Mouse (Mus musculus) lung, postnatal 0 days (tissue): ENCODE data around the gene Scfd2. TPM values are rescaled to one million over a fixed set of nuclear protein-coding genes. Genes with fewer than 3 reads are reported as not detected.

Experiments used
- ATAC-seq: fragments of 200-750 bp; cut with Nextera tagmentation; 2 replicates; pipeline ENCODE4 v1.8.0; 2017; ENCODE audit warnings: moderate library complexity
- DNase-seq: peaks from one replicate; pipeline ENCODE4 v3.0.0-alpha.2; 2016; ENCODE audit warnings: low spot score
- H3K27ac ChIP-seq: fragments of 300-500 bp; sonication (generic); 2 replicates; pipeline ENCODE4 v1.5.1; 2014; ENCODE audit warnings: antibody characterized with exemption, mild to moderate bottlenecking, low read length, mixed read lengths
- H3K27me3 ChIP-seq: fragments of 300-500 bp; sonication (generic); replicated peaks from 2 replicates; pipeline ENCODE4 v1.6.1; 2014; ENCODE audit warnings: low read length, mixed read lengths; ENCODE audit not compliant: insufficient read depth
- H3K36me3 ChIP-seq: fragments of 300-500 bp; sonication (generic); 2 replicates; pipeline ENCODE4 v1.6.1; 2014; ENCODE audit warnings: low read length, mixed read lengths; ENCODE audit not compliant: insufficient read depth
- H3K4me1 ChIP-seq: fragments of 300-500 bp; sonication (generic); 2 replicates; pipeline ENCODE4 v1.6.1; 2014; ENCODE audit warnings: antibody characterized with exemption, low read depth, low read length, mixed read lengths; ENCODE audit not compliant: insufficient read depth
- H3K4me2 ChIP-seq: fragments of 300-500 bp; sonication (generic); replicated peaks from 2 replicates; pipeline ENCODE4 v1.6.1; 2014; ENCODE audit warnings: low read depth, mild to moderate bottlenecking, low read length, moderate library complexity, mixed read lengths
- H3K4me3 ChIP-seq: fragments of 300-500 bp; sonication (generic); 2 replicates; pipeline ENCODE4 v1.5.1; 2014; ENCODE audit warnings: low read depth, low read length
- H3K9ac ChIP-seq: fragments of 300-500 bp; sonication (generic); replicated peaks from 2 replicates; pipeline ENCODE4 v1.6.1; 2014; ENCODE audit warnings: low read depth, mild to moderate bottlenecking
- H3K9me3 ChIP-seq: fragments of 300-500 bp; sonication (generic); 2 replicates; pipeline ENCODE4 v1.6.1; 2016; ENCODE audit warnings: low read length, mixed read lengths
- CTCF ChIP-seq: IDR thresholded peaks from 2 replicates; pipeline ENCODE4 v1.5.1; 2016; ENCODE audit warnings: antibody characterized with exemption, mild to moderate bottlenecking
- EP300 ChIP-seq: IDR thresholded peaks from 2 replicates; pipeline ENCODE4 v1.6.1; 2016; ENCODE audit warnings: antibody characterized with exemption, mild to moderate bottlenecking, control low read depth
- WGBS: fragments of 180-500 bp; shearing (Covaris S2); extraction: QIAGEN DNeasy Blood & Tissue Kit; methylation state at CpG from one replicate; pipeline ENCODE4 v1.1.7; 2014; 5-methylcytosine and 5-hydroxymethylcytosine counted together
- polyA plus RNA-seq: library from polyadenylated mRNA; unstranded; fragments of >200 nt; fragmentation: Nextera tagmentation; extraction: Ambion mirVana; gene quantifications from 2 replicates; pipeline ENCODE4 v1.2.1, GENCODE M21; 2015

Gene Scfd2
- polyA plus RNA-seq, 1 experiment from 2014 or later, result 11.4 TPM

GRCm38 (mm10) chr5:74196307-74196618 is 335.3 kb downstream of the Scfd2 start:
- no peaks in the 10 kb centered on the region for H3K36me3 ChIP-seq
- ATAC-seq (no peak), DNase-seq (peak; percentile 71)
- no peaks in the 10 kb centered on the region for H3K9me3 ChIP-seq
- no peaks in the 10 kb centered on the region for H3K27me3 ChIP-seq
- peak overlapping the region; percentile 29; the same call in 1 of the 2 replicates for H3K9ac ChIP-seq
- peaks cover 10% of the 10 kb centered on the region; the same call in 1 of the 2 replicates for H3K4me1 ChIP-seq
- TF ChIP-seq CTCF, result peak; percentile 36; the same call in 1 of the 2 replicates
- no peak for TF ChIP-seq EP300
- peak overlapping the region; percentile 95 for H3K4me2 ChIP-seq
- no peak overlapping the region for H3K27ac ChIP-seq
- H3K4me3 ChIP-seq, result peak overlapping the region; percentile 98
- 8% methylated on average over 4 of the region's 4 CpGs for WGBS

DNA sequence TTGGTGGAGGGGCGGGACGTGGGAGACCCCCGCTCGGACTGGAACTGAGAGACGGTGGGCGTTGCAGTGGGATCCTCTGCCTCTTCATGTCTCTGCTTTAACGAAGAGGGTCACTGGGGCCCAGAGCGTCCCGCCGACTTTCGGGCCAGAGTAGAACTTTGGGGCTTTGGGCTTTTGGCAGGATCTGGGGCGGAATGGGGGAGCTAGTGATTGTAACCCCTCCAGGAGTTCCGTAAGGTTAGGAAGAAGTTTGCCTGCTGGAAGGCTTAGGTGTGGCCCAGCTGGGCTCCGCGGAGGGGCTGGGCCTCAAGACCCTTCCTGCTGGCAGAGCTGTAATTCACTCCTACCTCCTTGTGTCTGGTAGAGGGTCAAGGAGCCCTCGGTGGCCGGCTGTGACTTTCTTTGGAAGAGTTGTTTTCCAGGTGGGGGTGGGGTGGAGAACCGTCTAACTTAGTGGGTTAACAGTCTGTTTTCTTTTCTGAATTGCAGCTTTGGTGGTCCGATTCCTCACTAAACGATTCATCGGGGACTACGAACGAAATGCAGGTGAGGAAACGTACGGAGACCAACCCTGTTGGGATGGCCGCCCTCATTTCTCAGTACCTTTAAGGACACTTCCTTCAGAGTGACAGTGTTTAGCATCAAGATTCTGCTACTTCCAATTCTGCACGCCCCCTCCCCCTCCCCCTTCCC is 335.8 kb downstream of the Scfd2 start:
- Histone ChIP-seq H3K9ac (peak overlapping the region; percentile 90), H3K4me2 (peak overlapping the region; percentile 95), H3K27me3 (no peaks in the 10 kb centered on the region), H3K36me3 (no peaks in the 10 kb centered on the region), H3K4me3 (peak overlapping the region; percentile 98), H3K9me3 (no peaks in the 10 kb centered on the region), H3K27ac (peak overlapping the region; percentile 79), H3K4me1 (peaks cover 10% of the 10 kb centered on the region; the same call in 1 of the 2 replicates)
- WGBS, result 3% methylated on average over 27 of the region's 27 CpGs
- ATAC-seq (no peak; the same call in 1 of the 2 replicates), DNase-seq (no peak)
- TF ChIP-seq EP300 (no peak), CTCF (no peak)

GRCm38 (mm10) chr5:74194841-74195613 is 336.5 kb downstream of the Scfd2 start, which contains the start of gene Rasl11b:
TSS of gene Rasl11b (plus strand) at chr5:74195286.
- Histone ChIP-seq H3K4me3 (peak within 1 kb of the TSS; percentile 98), H3K27ac (peak within 1 kb of the TSS; percentile 79), H3K4me2 (peak within 1 kb of the TSS; percentile 95), H3K9ac (peak within 1 kb of the TSS; percentile 90), H3K27me3 (no peaks in the 10 kb centered on the region), H3K4me1 (peaks cover 10% of the 10 kb centered on the region; the same call in 1 of the 2 replicates), H3K9me3 (no peaks in the 10 kb centered on the region), H3K36me3 (no peaks in the 10 kb centered on the region)
- DNase-seq (peak; percentile 96), ATAC-seq (peak; percentile 96)
- TF ChIP-seq CTCF (peak; percentile 54), EP300 (no peak)
- WGBS, result under 1% methylated on average over 73 of the region's 82 CpGs

GRCm38 (mm10) chr5:74194027-74194840 is 337.3 kb downstream of the Scfd2 start:
- ATAC-seq (no peak; the same call in 1 of the 2 replicates), DNase-seq (no peak)
- no peak overlapping the region for H3K27ac ChIP-seq
- WGBS, result 34% methylated on average over 16 of the region's 16 CpGs
- H3K27me3 ChIP-seq, result no peaks in the 10 kb centered on the region
- H3K4me3 ChIP-seq, result peak overlapping the region; percentile 98
- peaks cover 10% of the 10 kb centered on the region; the same call in 1 of the 2 replicates for H3K4me1 ChIP-seq
- no peaks in the 10 kb centered on the region for H3K36me3 ChIP-seq
- H3K9me3 ChIP-seq, result no peaks in the 10 kb centered on the region
- TF ChIP-seq EP300, result no peak
- TF ChIP-seq CTCF, result no peak
- 0 out of 2 replicates have a peak overlapping the region, but pooled peaks have one; percentile 90 for H3K9ac ChIP-seq
- peak overlapping the region; percentile 95 for H3K4me2 ChIP-seq

DNA sequence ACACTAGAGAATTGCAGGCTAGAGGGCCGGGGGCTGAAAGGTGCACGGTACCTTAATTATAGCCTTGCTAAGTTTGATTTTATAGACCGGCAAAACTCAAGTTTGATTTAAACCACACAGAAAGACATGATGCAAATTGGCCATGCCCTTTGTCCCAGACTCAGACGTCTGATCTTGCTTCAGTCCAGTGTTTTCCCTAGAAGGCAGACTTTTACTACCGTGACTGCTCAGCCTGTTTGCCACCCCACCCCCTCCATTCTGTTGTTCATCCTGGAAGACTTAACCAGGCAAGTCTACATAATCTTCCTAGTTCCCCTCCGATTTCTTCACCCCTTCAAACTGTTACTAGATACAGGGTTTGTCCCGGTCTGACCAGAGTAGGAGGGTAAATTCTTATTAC is 337.9 kb downstream of the Scfd2 start:
- ATAC-seq, result no peak
- Histone ChIP-seq H3K27ac (no peak overlapping the region), H3K9me3 (no peaks in the 10 kb centered on the region), H3K4me3 (no peak overlapping the region), H3K27me3 (no peaks in the 10 kb centered on the region), H3K4me1 (peaks cover 11% of the 10 kb centered on the region; the same call in 1 of the 2 replicates), H3K4me2 (no peak overlapping the region), H3K36me3 (no peaks in the 10 kb centered on the region), H3K9ac (no peak overlapping the region)
- TF ChIP-seq EP300, result no peak
- no peak for TF ChIP-seq CTCF
- DNase-seq, result no peak
- WGBS, result 47% methylated on average over 7 of the region's 7 CpGs
